Mouse (Mus musculus) embryonic facial prominence, embryonic 13.5 days (tissue): Measurements from ENCODE around the gene Aspdh. TPM values are rescaled to one million over a fixed set of nuclear protein-coding genes. Genes with fewer than 3 reads are reported as not detected.

Experiments
- ATAC-seq: fragments of 200-750 bp; cut with Nextera tagmentation; 2 replicates; pipeline ENCODE4 v1.8.0; 2017; ENCODE audit warnings: low read depth; ENCODE audit not compliant: insufficient number of reproducible peaks, insufficient read depth, low FRiP score, low TSS enrichment
- H3K27ac ChIP-seq: fragments of 300-500 bp; sonication (generic); 2 replicates; pipeline ENCODE4 v1.5.1; 2015; ENCODE audit warnings: moderate library complexity, mild to moderate bottlenecking, inconsistent platforms
- H3K27me3 ChIP-seq: fragments of 300-500 bp; sonication (generic); 2 replicates; pipeline ENCODE4 v1.6.1; 2015; ENCODE audit warnings: mild to moderate bottlenecking, inconsistent platforms
- H3K36me3 ChIP-seq: fragments of 300-500 bp; sonication (generic); 2 replicates; pipeline ENCODE4 v1.6.1; 2015; ENCODE audit warnings: mild to moderate bottlenecking, inconsistent platforms
- H3K4me1 ChIP-seq: fragments of 300-500 bp; sonication (generic); 2 replicates; pipeline ENCODE4 v1.6.1; 2015; ENCODE audit warnings: inconsistent platforms
- H3K4me2 ChIP-seq: fragments of 300-500 bp; sonication (generic); 2 replicates; pipeline ENCODE4 v1.6.1; 2015; ENCODE audit warnings: moderate library complexity, mild to moderate bottlenecking, inconsistent platforms
- H3K4me3 ChIP-seq: fragments of 300-500 bp; sonication (generic); 2 replicates; pipeline ENCODE4 v1.5.1; 2015; ENCODE audit warnings: mild to moderate bottlenecking, inconsistent platforms
- H3K9ac ChIP-seq: fragments of 300-500 bp; sonication (generic); 2 replicates; pipeline ENCODE4 v1.6.1; 2015; ENCODE audit warnings: mild to moderate bottlenecking, inconsistent platforms
- H3K9me3 ChIP-seq: fragments of 300-500 bp; sonication (generic); 2 replicates; pipeline ENCODE4 v1.6.1; 2016; ENCODE audit warnings: inconsistent platforms
- WGBS: fragments of 180-500 bp; shearing (Covaris S2); methylation state at CpG from one replicate; pipeline ENCODE4 v1.1.7; 2015; ENCODE audit warnings: mixed read lengths; 5-methylcytosine and 5-hydroxymethylcytosine counted together
- polyA plus RNA-seq: library from polyadenylated mRNA; unstranded; fragments of >200 nt; fragmentation: Nextera tagmentation; extraction: Ambion mirVana; gene quantifications from 2 replicates; pipeline ENCODE4 v1.2.1, GENCODE M21; 2015

Gene Aspdh
- polyA plus RNA-seq, 1 experiment from 2014 or later, result 0.69 TPM

DNA sequence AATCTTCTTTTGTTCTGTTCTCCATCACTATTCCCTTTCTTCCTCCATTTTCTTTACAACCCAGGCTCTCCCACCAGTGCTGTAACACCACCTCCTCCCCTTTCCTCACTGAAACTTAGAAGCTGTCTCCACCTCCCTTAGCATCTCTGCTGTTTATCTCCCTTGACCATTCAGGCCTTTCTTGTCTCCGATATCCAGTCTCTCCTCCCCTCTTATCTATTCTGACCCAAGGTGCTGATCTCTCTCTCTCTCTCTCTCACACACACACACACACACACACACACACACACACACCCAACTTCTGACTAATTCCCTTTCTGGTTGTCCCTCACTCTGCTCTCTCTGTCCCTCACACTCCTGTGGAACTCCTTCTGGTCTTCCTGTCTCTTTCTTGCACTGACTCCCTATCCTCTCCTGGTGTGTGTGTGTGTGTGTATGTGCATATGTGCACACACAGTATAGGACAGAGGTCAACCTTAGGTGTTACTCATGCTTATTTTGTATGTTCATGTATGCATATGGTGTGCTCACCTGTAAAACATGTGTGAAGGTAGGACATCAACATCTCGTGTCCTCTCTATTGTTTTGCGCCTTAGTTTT is 17.7 kb downstream of the Aspdh start:
- Histone ChIP-seq H3K36me3 (no peaks in the 10 kb centered on the region), H3K27me3 (peaks cover 48% of the 10 kb centered on the region), H3K4me1 (no peaks in the 10 kb centered on the region), H3K9ac (no peak overlapping the region; the same call in 1 of the 2 replicates), H3K27ac (no peak overlapping the region), H3K9me3 (no peaks in the 10 kb centered on the region), H3K4me2 (no peak overlapping the region), H3K4me3 (no peak overlapping the region)
- WGBS, result 72% methylated on average over 3 of the region's 3 CpGs
- ATAC-seq, result no peak

- Histone ChIP-seq H3K4me2 (no peak overlapping the region), H3K4me1 (no peaks in the 10 kb centered on the region), H3K4me3 (no peak overlapping the region), H3K27me3 (peaks cover 38% of the 10 kb centered on the region), H3K9me3 (no peaks in the 10 kb centered on the region), H3K9ac (no peak overlapping the region), H3K36me3 (peaks cover 7% of the 10 kb centered on the region), H3K27ac (no peak overlapping the region)
- 91% methylated on average over 1 of the region's 1 CpGs for WGBS
- ATAC-seq, result no peak
These were observed 18.9 kb downstream of the Aspdh start for GRCm38 (mm10) chr7:44484109-44484508.

DNA sequence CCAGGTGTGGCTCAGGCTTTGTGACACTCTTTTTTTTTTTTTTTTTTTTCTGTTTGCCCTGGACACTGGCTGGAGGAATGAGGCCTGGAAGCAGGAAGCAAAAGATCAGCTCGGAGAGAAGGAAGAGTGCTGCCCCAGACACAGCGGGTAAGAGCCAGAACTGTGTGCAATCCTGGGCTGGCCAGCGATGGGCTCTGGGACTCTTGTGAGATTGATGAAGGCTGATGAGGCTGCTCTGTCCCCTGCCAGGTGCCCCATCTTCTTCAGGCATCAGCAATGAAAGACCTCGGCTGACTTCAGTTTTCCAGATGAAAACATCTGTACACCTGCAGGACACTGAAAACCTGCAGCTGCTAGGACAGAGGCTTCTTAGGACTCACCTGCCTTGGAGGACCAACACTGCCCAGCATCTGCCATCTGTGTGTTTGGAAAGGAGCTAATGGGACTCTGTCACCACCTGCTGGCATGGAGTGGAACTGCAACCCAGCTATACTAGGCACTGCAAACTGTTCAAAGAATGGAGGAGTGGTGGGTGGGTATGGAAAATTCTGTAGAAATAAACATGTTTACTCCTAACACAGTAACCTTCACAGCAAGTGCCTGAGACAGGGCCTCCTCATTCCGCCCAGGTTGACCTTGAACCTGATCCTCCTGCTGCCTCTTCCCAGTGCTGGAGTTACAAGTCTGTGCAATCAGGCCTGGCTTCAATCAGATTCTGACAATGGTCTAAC is 19.8 kb downstream of the Aspdh start:
- Histone ChIP-seq H3K27me3 (peaks cover 29% of the 10 kb centered on the region), H3K4me2 (no peak overlapping the region), H3K9ac (no peak overlapping the region), H3K4me1 (no peaks in the 10 kb centered on the region), H3K9me3 (no peaks in the 10 kb centered on the region), H3K4me3 (no peak overlapping the region), H3K36me3 (peaks cover 15% of the 10 kb centered on the region), H3K27ac (no peak overlapping the region)
- ATAC-seq, result 0 out of 2 replicates have a peak, but pooled peaks have one; percentile 44
- 42% methylated on average over 5 of the region's 5 CpGs for WGBS

GRCm38 (mm10) chr7:44485572-44486195 is 20.5 kb downstream of the Aspdh start:
- H3K4me3 ChIP-seq, result no peak overlapping the region

DNA sequence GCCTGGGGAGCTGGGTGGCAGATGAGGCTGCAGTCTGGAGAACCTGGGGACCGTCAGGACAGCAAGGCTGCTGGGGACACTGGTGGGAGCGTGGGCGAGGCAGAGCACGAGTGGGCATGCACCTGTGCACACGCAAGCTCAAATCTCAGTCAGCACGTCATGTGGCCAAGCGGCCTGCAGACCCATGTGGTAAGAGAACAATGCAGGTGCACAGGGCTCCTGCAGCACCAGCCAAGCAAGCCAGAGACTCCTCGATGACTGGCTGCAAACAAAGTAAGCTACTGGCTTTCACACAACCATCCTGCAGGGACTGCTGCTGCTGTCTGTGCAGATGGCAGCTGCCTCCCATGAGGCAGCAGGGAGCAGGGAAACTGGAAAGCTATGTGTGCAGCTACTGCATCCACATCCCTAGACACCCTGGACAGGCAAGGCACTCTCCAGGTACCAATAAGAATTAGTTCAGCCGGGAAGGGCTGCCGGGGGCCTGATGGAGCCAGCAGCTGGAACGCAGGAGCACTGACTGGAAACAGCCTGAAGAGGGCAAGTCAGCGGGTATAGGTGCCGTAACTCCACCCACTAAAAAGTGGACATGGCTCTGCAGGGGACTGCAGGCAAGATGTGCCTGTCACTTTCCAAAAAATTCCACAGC is 21.9 kb downstream of the Aspdh start:
- 61% methylated on average over 13 of the region's 13 CpGs for WGBS
- no peak overlapping the region for H3K4me3 ChIP-seq
- no peaks in the 10 kb centered on the region for H3K4me1 ChIP-seq
- H3K27ac ChIP-seq, result no peak overlapping the region
- no peaks in the 10 kb centered on the region for H3K9me3 ChIP-seq
- H3K9ac ChIP-seq, result 0 out of 2 replicates have a peak overlapping the region, but pooled peaks have one; percentile 8
- no peak for ATAC-seq
- H3K36me3 ChIP-seq, result peaks cover 35% of the 10 kb centered on the region
- H3K4me2 ChIP-seq, result no peak overlapping the region
- H3K27me3 ChIP-seq, result peaks cover 11% of the 10 kb centered on the region

More at GRCm38 (mm10) chr7:44485572-44486195, 20.5 kb downstream of the Aspdh start:
- H3K36me3 ChIP-seq, result peaks cover 22% of the 10 kb centered on the region
- WGBS, result 76% methylated on average over 7 of the region's 7 CpGs
- no peak overlapping the region for H3K27ac ChIP-seq
- no peak overlapping the region for H3K9ac ChIP-seq
- ATAC-seq, result no peak
- H3K4me2 ChIP-seq, result no peak overlapping the region
- H3K27me3 ChIP-seq, result peaks cover 22% of the 10 kb centered on the region
- no peaks in the 10 kb centered on the region for H3K9me3 ChIP-seq
- H3K4me1 ChIP-seq, result no peaks in the 10 kb centered on the region

DNA sequence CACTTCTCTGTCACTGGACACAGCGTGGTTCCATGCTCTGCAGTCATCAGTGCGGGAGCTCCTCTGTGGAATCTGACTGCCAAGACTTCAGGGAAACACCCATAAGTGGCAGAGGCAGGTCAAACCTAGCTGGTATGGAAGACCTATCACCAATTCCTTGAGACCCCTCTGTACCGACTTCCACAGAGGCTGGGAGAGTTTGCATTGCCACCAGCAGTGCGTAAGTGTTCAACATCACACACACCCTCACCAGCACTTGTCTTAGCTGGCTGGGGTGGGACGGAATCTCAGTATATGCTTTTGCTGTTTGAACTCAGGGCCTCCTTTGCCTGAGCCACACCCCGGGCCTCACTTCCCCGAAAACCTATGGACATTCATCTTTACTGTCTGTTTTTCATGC is 22.7 kb downstream of the Aspdh start:
- 89% methylated on average over 7 of the region's 7 CpGs for WGBS
- Histone ChIP-seq H3K4me1 (no peaks in the 10 kb centered on the region), H3K9me3 (no peaks in the 10 kb centered on the region), H3K4me2 (no peak overlapping the region), H3K27ac (no peak overlapping the region), H3K4me3 (no peak overlapping the region), H3K27me3 (0 out of 2 replicates have a peak, but pooled peaks cover 2% of the 10 kb centered on the region), H3K9ac (no peak overlapping the region), H3K36me3 (peaks cover 44% of the 10 kb centered on the region)
- no peak for ATAC-seq

DNA sequence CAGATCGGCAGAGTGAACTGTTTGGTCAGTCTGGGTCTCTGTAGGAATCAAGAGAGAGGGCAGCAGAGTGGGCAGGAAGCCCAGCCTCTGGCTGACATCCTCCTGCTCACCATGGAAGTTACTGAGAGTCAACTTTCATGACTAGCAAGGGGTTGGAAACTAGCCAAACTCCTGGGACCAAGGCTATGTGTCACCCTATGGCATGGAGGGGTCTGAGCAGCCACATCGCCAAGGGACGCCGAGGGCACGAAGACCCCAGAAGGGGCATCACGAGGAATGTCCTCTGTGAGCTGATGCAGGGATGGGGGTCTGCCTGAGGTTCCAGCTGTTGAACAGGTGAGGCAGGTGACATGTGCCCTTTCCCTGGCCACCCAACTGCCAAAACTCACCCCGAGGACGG is 23.4 kb downstream of the Aspdh start:
- WGBS, result 92% methylated on average over 8 of the region's 8 CpGs
- Histone ChIP-seq H3K4me1 (no peaks in the 10 kb centered on the region), H3K4me3 (no peak overlapping the region), H3K9me3 (no peaks in the 10 kb centered on the region), H3K27me3 (no peaks in the 10 kb centered on the region), H3K36me3 (peaks cover 50% of the 10 kb centered on the region), H3K4me2 (no peak overlapping the region), H3K27ac (no peak overlapping the region), H3K9ac (no peak overlapping the region)
- no peak for ATAC-seq

DNA sequence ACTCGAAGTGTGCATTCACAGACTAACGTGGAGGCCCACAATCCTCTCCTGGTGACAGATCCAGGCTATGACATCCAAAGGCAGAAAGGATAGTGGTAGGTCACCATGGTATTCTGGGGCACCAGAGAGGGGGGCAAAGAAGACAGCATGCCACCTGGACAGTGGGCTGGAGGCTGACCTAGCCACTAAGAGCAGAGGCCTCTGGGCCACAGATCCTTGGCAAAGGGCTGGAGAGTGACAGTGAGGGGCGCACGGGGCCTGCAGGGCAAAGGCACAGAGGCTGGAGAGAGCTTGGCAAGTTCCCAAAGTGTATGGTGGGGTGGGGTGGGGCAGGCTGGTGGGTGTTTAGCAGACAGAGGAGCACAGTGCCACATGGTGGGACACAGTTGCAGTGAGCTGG is 25.1 kb downstream of the Aspdh start:
- no peaks in the 10 kb centered on the region for H3K9me3 ChIP-seq
- peaks cover 7% of the 10 kb centered on the region for H3K4me1 ChIP-seq
- no peak overlapping the region for H3K4me2 ChIP-seq
- H3K36me3 ChIP-seq, result peaks cover 63% of the 10 kb centered on the region
- no peak overlapping the region for H3K27ac ChIP-seq
- no peak for ATAC-seq
- H3K4me3 ChIP-seq, result no peak overlapping the region
- H3K9ac ChIP-seq, result 0 out of 2 replicates have a peak overlapping the region, but pooled peaks have one; percentile 12
- WGBS, result 88% methylated on average over 4 of the region's 4 CpGs
- no peaks in the 10 kb centered on the region for H3K27me3 ChIP-seq

DNA sequence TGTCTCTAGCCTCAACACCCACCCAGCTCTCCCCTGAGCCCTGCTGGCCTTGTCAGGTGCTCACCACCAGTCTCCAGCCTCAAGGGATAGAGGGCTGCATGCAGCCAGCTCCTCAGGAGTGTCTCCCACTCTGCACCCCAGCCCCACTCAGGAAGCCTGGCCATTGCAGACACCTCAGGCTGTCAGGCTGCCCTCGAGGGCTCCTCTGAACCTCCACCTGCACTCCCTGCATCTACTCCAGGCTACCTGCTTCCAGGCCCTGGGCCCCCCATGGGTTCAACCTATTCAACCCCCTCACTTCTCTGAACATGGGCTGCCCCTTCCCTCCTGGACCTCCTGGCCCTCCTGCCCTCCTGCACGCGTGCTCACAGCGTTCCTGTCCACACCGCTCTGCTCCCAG is 26.2 kb downstream of the Aspdh start:
- Histone ChIP-seq H3K27ac (no peak overlapping the region), H3K4me1 (peaks cover 12% of the 10 kb centered on the region), H3K4me2 (no peak overlapping the region), H3K4me3 (no peak overlapping the region), H3K9me3 (no peaks in the 10 kb centered on the region), H3K9ac (no peak overlapping the region), H3K27me3 (no peaks in the 10 kb centered on the region), H3K36me3 (peaks cover 63% of the 10 kb centered on the region)
- ATAC-seq, result no peak
- WGBS, result 90% methylated on average over 5 of the region's 5 CpGs

GRCm38 (mm10) chr7:44492166-44492826 is 27.1 kb downstream of the Aspdh start:
- Histone ChIP-seq H3K36me3 (peaks cover 63% of the 10 kb centered on the region), H3K4me1 (peaks cover 16% of the 10 kb centered on the region), H3K4me2 (no peak overlapping the region), H3K9me3 (no peaks in the 10 kb centered on the region), H3K4me3 (no peak overlapping the region), H3K27ac (no peak overlapping the region), H3K27me3 (no peaks in the 10 kb centered on the region), H3K9ac (no peak overlapping the region)
- WGBS, result 94% methylated on average over 21 of the region's 21 CpGs
- no peak for ATAC-seq

DNA sequence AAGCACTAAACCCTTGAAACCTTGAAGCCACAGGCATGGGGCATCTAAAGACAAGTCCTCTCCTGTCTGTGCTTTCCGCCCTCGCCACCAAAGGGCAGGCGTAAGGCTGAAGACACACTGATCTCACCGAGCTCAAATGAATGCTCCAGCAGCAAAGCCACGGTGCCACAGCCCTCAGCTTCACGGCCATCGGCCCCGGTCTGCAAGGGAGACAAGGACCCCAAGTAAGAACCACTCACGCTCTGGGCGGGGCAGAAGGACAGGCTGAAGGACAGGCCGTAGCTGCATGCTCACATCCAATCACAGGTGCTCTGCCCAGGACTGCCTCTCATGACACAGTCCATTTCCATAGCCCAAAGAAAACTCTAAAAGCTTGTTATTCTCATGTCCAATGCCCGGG is 29.5 kb downstream of the Aspdh start:
- H3K9ac ChIP-seq, result no peak overlapping the region
- no peak for ATAC-seq
- peak overlapping the region; percentile 84; the same call in 1 of the 2 replicates for H3K4me2 ChIP-seq
- no peak overlapping the region for H3K4me3 ChIP-seq
- WGBS, result 96% methylated on average over 12 of the region's 12 CpGs
- H3K4me1 ChIP-seq, result peaks cover 19% of the 10 kb centered on the region
- peaks cover 51% of the 10 kb centered on the region for H3K36me3 ChIP-seq
- no peak overlapping the region for H3K27ac ChIP-seq
- no peaks in the 10 kb centered on the region for H3K9me3 ChIP-seq
- H3K27me3 ChIP-seq, result 0 out of 2 replicates have a peak, but pooled peaks cover 5% of the 10 kb centered on the region
